Mouse (Mus musculus) myocyte (in vitro differentiated cells): ENCODE measurements around the gene Kifc3.
A peak's percentile ranks its signal among the peaks of the same experiment; 100 is the strongest.

Source experiments
- CEBPB ChIP-seq: IDR thresholded peaks from 2 replicates; pipeline ENCODE4 v1.6.1; 2011; ENCODE audit warnings: mild to moderate bottlenecking, moderate library complexity; ENCODE audit not compliant: poor library complexity, insufficient read depth, severe bottlenecking
- E2F4 ChIP-seq: IDR thresholded peaks from one replicate; pipeline ENCODE4 v1.6.1; 2011; ENCODE audit warnings: mild to moderate bottlenecking, control low read depth, moderate library complexity; ENCODE audit not compliant: insufficient read depth
- MAX ChIP-seq: IDR thresholded peaks from one replicate; pipeline ENCODE4 v1.6.1; 2011; ENCODE audit warnings: low read depth, mild to moderate bottlenecking, control low read depth
- MYOD1 ChIP-seq, 3 experiments: IDR thresholded peaks; one replicate each; pipeline ENCODE4 v1.6.1; 2011; ENCODE audit warnings: control low read depth in 2 of 3, low read depth in 2 of 3, mild to moderate bottlenecking in 2 of 3, moderate library complexity in 1 of 3; ENCODE audit not compliant: insufficient read length in 2 of 3, control insufficient read depth in 1 of 3
- POLR2A ChIP-seq: IDR thresholded peaks from one replicate; pipeline ENCODE4 v1.6.1; 2011; ENCODE audit warnings: low read depth, mild to moderate bottlenecking, control low read depth, moderate library complexity; ENCODE audit not compliant: insufficient read length
- POLR2AphosphoS2 ChIP-seq: IDR thresholded peaks from one replicate; pipeline ENCODE4 v1.6.1; 2011; ENCODE audit warnings: low read depth, control low read depth; ENCODE audit not compliant: insufficient read length
- REST ChIP-seq: IDR thresholded peaks from one replicate; pipeline ENCODE4 v1.6.1; 2011; ENCODE audit warnings: mild to moderate bottlenecking, control low read depth, moderate library complexity; ENCODE audit not compliant: insufficient read depth, insufficient read length
- TCF12 ChIP-seq: IDR thresholded peaks from one replicate; pipeline ENCODE4 v1.6.1; 2011; ENCODE audit warnings: mild to moderate bottlenecking, control low read depth; ENCODE audit not compliant: poor library complexity, insufficient read depth, severe bottlenecking
- USF1 ChIP-seq: IDR thresholded peaks from one replicate; pipeline ENCODE4 v1.6.1; 2011; ENCODE audit warnings: low read depth, mild to moderate bottlenecking, control low read depth, moderate library complexity

DNA sequence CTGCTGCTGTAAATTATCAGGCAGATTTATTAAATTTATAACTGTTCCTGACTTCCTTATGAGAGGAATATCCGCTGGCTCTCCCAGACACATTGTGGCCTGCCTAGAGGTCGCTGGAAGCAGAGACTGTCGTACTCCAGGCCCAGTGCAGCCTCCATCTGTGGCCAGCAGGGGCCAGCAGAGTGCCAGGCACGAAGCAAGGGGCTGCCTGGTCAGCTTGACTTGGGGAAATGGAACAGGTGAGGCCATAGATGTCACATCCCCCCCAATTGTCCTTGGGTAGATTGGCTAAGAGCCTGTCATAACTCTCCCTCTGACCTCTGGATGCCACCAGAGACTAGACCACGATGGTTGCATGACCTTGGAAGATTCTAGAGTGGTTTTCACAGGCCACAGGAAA, 103.6 kb downstream of the Kifc3 start:
- no peak for TF ChIP-seq POLR2AphosphoS2
- no peak for TF ChIP-seq TCF12
- TF ChIP-seq MYOD1 (IDR thresholded peaks at IDR 0.05; ENCODE audit: control insufficient read depth in 1 of 3, insufficient read length in 2 of 3, low read depth in 2 of 3): peak in 1 of 3 experiments; percentile 65
- no peak for TF ChIP-seq POLR2A
- no peak for TF ChIP-seq E2F4
- no peak for TF ChIP-seq MAX
- TF ChIP-seq CEBPB: no peak
- TF ChIP-seq USF1: no peak
- TF ChIP-seq REST: no peak
